ENCODE assay signal across 20 mouse cellular contexts in genomic region chr4:9161814-9162133, GRCm38 (mm10).
DNase-seq lines count a peak whose midpoint lies in the region; ATAC-seq and TF ChIP-seq lines count a peak whose summit lies in the region.
"Had no signal": no experiment of that assay in that cellular context is flagged by ENCODE, and none has a peak within 500 bp of the region (broad histone marks: within the 10 kb centered on the region; RNA-seq: fewer than 3 reads in every experiment).

No protein-coding gene starts in this region.

- H3K27me3 ChIP-seq in hindbrain, embryonic 10.5 days (ENCODE audit: insufficient read depth, poor library complexity, severe bottlenecking), result no peaks in the 10 kb centered on the region
- H3K27me3 ChIP-seq in hindbrain, postnatal 0 days (ENCODE audit: insufficient read depth, low read length), result no peaks in the 10 kb centered on the region
- H3K27me3 ChIP-seq in neural tube, embryonic 15.5 days (replicated peaks), result no peaks in the 10 kb centered on the region
- no peaks in the 10 kb centered on the region for H3K27me3 ChIP-seq in hindbrain, embryonic 16.5 days (replicated peaks; ENCODE audit: control insufficient read depth, insufficient read depth, low read length)
- no peaks in the 10 kb centered on the region for H3K27me3 ChIP-seq in neural tube, embryonic 14.5 days (ENCODE audit: control insufficient read depth, insufficient read depth, low read length)
- H3K27me3 ChIP-seq: embryonic facial prominence, embryonic 13.5 days; forebrain, embryonic 15.5 days; limb, embryonic 13.5 days; liver, embryonic 13.5 days; lung, embryonic 15.5 days had no signal

- no peaks in the 10 kb centered on the region for H3K9me3 ChIP-seq in hindbrain, embryonic 10.5 days
- H3K9me3 ChIP-seq in hindbrain, postnatal 0 days (ENCODE audit: low read length), result no peaks in the 10 kb centered on the region
- H3K9me3 ChIP-seq in neural tube, embryonic 15.5 days (replicated peaks), result no peaks in the 10 kb centered on the region
- no peaks in the 10 kb centered on the region for H3K9me3 ChIP-seq in hindbrain, embryonic 16.5 days (ENCODE audit: control insufficient read depth, low read length)
- no peaks in the 10 kb centered on the region for H3K9me3 ChIP-seq in neural tube, embryonic 14.5 days (ENCODE audit: control insufficient read depth, low read length)
- H3K9me3 ChIP-seq: embryonic facial prominence, embryonic 13.5 days; forebrain, embryonic 15.5 days; G1E; heart, embryonic 10.5 days; limb, embryonic 13.5 days; liver, embryonic 13.5 days; lung, embryonic 15.5 days had no signal

- DNase-seq in hindbrain, embryonic 10.5 days (ENCODE audit: low spot score), result peak; percentile 24
- DNase-seq in hindbrain, postnatal 0 days (ENCODE audit: low spot score), result no peak
- DNase-seq in neural tube, embryonic 10.5 days (ENCODE audit: extremely low spot score, low spot score), result peak; percentile 36
- no peak for DNase-seq in left cerebral cortex, postnatal 4 days
- DNase-seq in urinary bladder, postnatal 4 days (ENCODE audit: low spot score in 2 of 2), result no peak
- DNase-seq: cerebellum, adult 2 months; cerebellum, postnatal 36 days; gastrocnemius, postnatal 36 days; liver, embryonic 13.5 days; lung, postnatal 4 days; thymus, postnatal 14 days had no signal

- TF ChIP-seq CTCF in hindbrain, postnatal 0 days (IDR thresholded peaks at IDR 0.05; ENCODE audit: low read depth), result no peak

- H3K4me1 ChIP-seq in hindbrain, embryonic 10.5 days (replicated peaks), result peaks cover 21% of the 10 kb centered on the region
- H3K4me1 ChIP-seq in hindbrain, postnatal 0 days (ENCODE audit: insufficient read depth, low read length), result no peaks in the 10 kb centered on the region
- H3K4me1 ChIP-seq in neural tube, embryonic 15.5 days, result peaks cover 12% of the 10 kb centered on the region; the same call in 1 of the 2 replicates
- peaks cover 2% of the 10 kb centered on the region; the same call in 1 of the 2 replicates for H3K4me1 ChIP-seq in hindbrain, embryonic 16.5 days (ENCODE audit: control insufficient read depth, insufficient read depth, low read depth, low read length)
- H3K4me1 ChIP-seq in neural tube, embryonic 14.5 days (ENCODE audit: control insufficient read depth, insufficient read depth, low read length), result no peaks in the 10 kb centered on the region
- H3K4me1 ChIP-seq: embryonic facial prominence, embryonic 13.5 days; heart, embryonic 10.5 days; limb, embryonic 13.5 days; liver, embryonic 13.5 days; lung, embryonic 15.5 days had no signal

- no peak for ATAC-seq in hindbrain, postnatal 0 days
- ATAC-seq in neural tube, embryonic 15.5 days (ENCODE audit: low FRiP score), result no peak; the same call in 1 of the 2 replicates
- peak; percentile 45; the same call in 1 of the 2 replicates for ATAC-seq in hindbrain, embryonic 16.5 days
- ATAC-seq in neural tube, embryonic 14.5 days (ENCODE audit: low read depth), result peak; percentile 38; the same call in 1 of the 2 replicates
- ATAC-seq: forebrain, embryonic 15.5 days had no signal

- 44% methylated on average over 4 of the region's 4 CpGs for WGBS in hindbrain, embryonic 10.5 days
- WGBS in hindbrain, postnatal 0 days, result 32% methylated on average over 4 of the region's 4 CpGs
- 16% methylated on average over 4 of the region's 4 CpGs for WGBS in neural tube, embryonic 15.5 days
- WGBS in hindbrain, embryonic 16.5 days, result 37% methylated on average over 4 of the region's 4 CpGs
- 6% methylated on average over 4 of the region's 4 CpGs for WGBS in neural tube, embryonic 14.5 days

- no peaks in the 10 kb centered on the region for H3K36me3 ChIP-seq in hindbrain, embryonic 10.5 days
- no peaks in the 10 kb centered on the region for H3K36me3 ChIP-seq in hindbrain, postnatal 0 days (ENCODE audit: insufficient read depth, low read length)
- H3K36me3 ChIP-seq in neural tube, embryonic 15.5 days, result no peaks in the 10 kb centered on the region
- H3K36me3 ChIP-seq in hindbrain, embryonic 16.5 days (ENCODE audit: control insufficient read depth, insufficient read depth, low read length), result no peaks in the 10 kb centered on the region
- H3K36me3 ChIP-seq in neural tube, embryonic 14.5 days (ENCODE audit: control insufficient read depth, insufficient read depth, low read length), result no peaks in the 10 kb centered on the region
- H3K36me3 ChIP-seq: embryonic facial prominence, embryonic 13.5 days; forebrain, embryonic 15.5 days; G1E; heart, embryonic 10.5 days; limb, embryonic 13.5 days; liver, embryonic 13.5 days; lung, embryonic 15.5 days had no signal

- no peak overlapping the region for H3K4me2 ChIP-seq in hindbrain, postnatal 0 days (ENCODE audit: low read depth, low read length)
- H3K4me2 ChIP-seq in neural tube, embryonic 15.5 days, result no peak overlapping the region
- no peak overlapping the region for H3K4me2 ChIP-seq in hindbrain, embryonic 16.5 days (ENCODE audit: low read length)
- no peak overlapping the region for H3K4me2 ChIP-seq in neural tube, embryonic 14.5 days (ENCODE audit: low read depth, low read length)
- H3K4me2 ChIP-seq: embryonic facial prominence, embryonic 13.5 days; forebrain, embryonic 15.5 days; limb, embryonic 13.5 days; liver, embryonic 13.5 days; lung, embryonic 15.5 days had no signal

- no peak overlapping the region for H3K9ac ChIP-seq in hindbrain, postnatal 0 days (replicated peaks; ENCODE audit: low read length)
- no peak overlapping the region for H3K9ac ChIP-seq in neural tube, embryonic 15.5 days (replicated peaks)
- H3K9ac ChIP-seq in hindbrain, embryonic 16.5 days (ENCODE audit: low read depth, low read length), result no peak overlapping the region
- no peak overlapping the region for H3K9ac ChIP-seq in neural tube, embryonic 14.5 days (replicated peaks; ENCODE audit: low read depth, low read length)
- H3K9ac ChIP-seq: embryonic facial prominence, embryonic 13.5 days; forebrain, embryonic 15.5 days; limb, embryonic 13.5 days; liver, embryonic 13.5 days; lung, embryonic 15.5 days had no signal

- intact Hi-C loops in left cerebral cortex, postnatal 4 days (cut with DNase I), result no loop called here

- no peak overlapping the region for H3K4me3 ChIP-seq in hindbrain, embryonic 10.5 days
- H3K4me3 ChIP-seq in hindbrain, postnatal 0 days (ENCODE audit: low read length), result no peak overlapping the region
- H3K4me3 ChIP-seq in neural tube, embryonic 15.5 days (replicated peaks), result no peak overlapping the region
- H3K4me3 ChIP-seq in hindbrain, embryonic 16.5 days (ENCODE audit: low read length), result no peak overlapping the region
- H3K4me3 ChIP-seq in neural tube, embryonic 14.5 days (ENCODE audit: low read depth, low read length), result no peak overlapping the region
- H3K4me3 ChIP-seq: embryonic facial prominence, embryonic 13.5 days; forebrain, embryonic 15.5 days; heart, embryonic 10.5 days; limb, embryonic 13.5 days; liver, embryonic 13.5 days; lung, embryonic 15.5 days had no signal

- peak overlapping the region; percentile 78 for H3K27ac ChIP-seq in hindbrain, embryonic 10.5 days
- no peak overlapping the region for H3K27ac ChIP-seq in hindbrain, postnatal 0 days
- H3K27ac ChIP-seq in neural tube, embryonic 15.5 days (replicated peaks), result no peak overlapping the region
- no peak overlapping the region for H3K27ac ChIP-seq in hindbrain, embryonic 16.5 days (ENCODE audit: low read depth, low read length)
- H3K27ac ChIP-seq in neural tube, embryonic 14.5 days (ENCODE audit: low read depth, low read length), result peak overlapping the region; percentile 7; the same call in 1 of the 2 replicates
- H3K27ac ChIP-seq: embryonic facial prominence, embryonic 13.5 days; forebrain, embryonic 15.5 days; heart, embryonic 10.5 days; limb, embryonic 13.5 days; liver, embryonic 13.5 days; lung, embryonic 15.5 days had no signal

Comparison
In these comparisons a context has a peak if more than half of its experiments do, and no peak if none do; other contexts are left out.
1. DNase-seq: peak in hindbrain, embryonic 10.5 days (single experiment) and neural tube, embryonic 10.5 days (single experiment); none in hindbrain, postnatal 0 days (single experiment), left cerebral cortex, postnatal 4 days (single experiment) and urinary bladder, postnatal 4 days (0 of 2).
2. H3K27ac ChIP-seq: peak in hindbrain, embryonic 10.5 days (single experiment) and neural tube, embryonic 14.5 days (single experiment); none in hindbrain, postnatal 0 days (single experiment), neural tube, embryonic 15.5 days (single experiment) and hindbrain, embryonic 16.5 days (single experiment).
3. ATAC-seq: peak in hindbrain, embryonic 16.5 days (single experiment) and neural tube, embryonic 14.5 days (single experiment); none in hindbrain, postnatal 0 days (single experiment) and neural tube, embryonic 15.5 days (single experiment).